Comparison of ENCODE assay signal across 1 mouse cellular context in genomic region chr19:47812091-47812490, GRCm38 (mm10).
TF ChIP-seq lines count a peak whose summit lies in the region.

No protein-coding gene starts in this region.

TF ChIP-seq in MEL, 35 proteins besides CTCF, POLR2A, EP300 and RAD21 (continued from another document):
- no peak for TF ChIP-seq HCFC1 (IDR thresholded peaks at IDR 0.05; ENCODE audit: low read depth, low read length)
- TF ChIP-seq UBTF (IDR thresholded peaks at IDR 0.05; ENCODE audit: borderline replicate concordance, insufficient read depth, low read depth, low read length), result no peak
- no peak for TF ChIP-seq GABPA (IDR thresholded peaks at IDR 0.05; ENCODE audit: low read depth, low read length)
- no peak for TF ChIP-seq POLR2AphosphoS2 (IDR thresholded peaks at IDR 0.05; ENCODE audit: low read length)
- no peak for TF ChIP-seq MYB (IDR thresholded peaks at IDR 0.05; ENCODE audit: low read depth, low read length)
- no peak for TF ChIP-seq ZKSCAN1 (IDR thresholded peaks at IDR 0.05; ENCODE audit: low read depth, low read length)
- TF ChIP-seq TCF12 (IDR thresholded peaks at IDR 0.05; ENCODE audit: low read depth, low read length), result no peak
- no peak for TF ChIP-seq NELFE (IDR thresholded peaks at IDR 0.05; ENCODE audit: low read depth, low read length)
- TF ChIP-seq NRF1 (IDR thresholded peaks at IDR 0.05; ENCODE audit: insufficient read depth, low read depth, low read length, poor library complexity, severe bottlenecking), result no peak
- TF ChIP-seq MAX (IDR thresholded peaks at IDR 0.05; ENCODE audit: low read length), result no peak
- TF ChIP-seq TBP (IDR thresholded peaks at IDR 0.05; ENCODE audit: low read depth, low read length), result no peak
- no peak for TF ChIP-seq USF1 (IDR thresholded peaks at IDR 0.05; ENCODE audit: low read depth, low read length)
- no peak for TF ChIP-seq USF2 (IDR thresholded peaks at IDR 0.05; ENCODE audit: borderline replicate concordance in 1 of 2, insufficient read depth in 1 of 2, low read depth in 1 of 2, low read length in 2 of 2)
- TF ChIP-seq MXI1 (IDR thresholded peaks at IDR 0.05; ENCODE audit: low read depth, low read length), result no peak
- TF ChIP-seq CHD2 (IDR thresholded peaks at IDR 0.05; ENCODE audit: low read length), result no peak
- no peak for TF ChIP-seq ZC3H11A (IDR thresholded peaks at IDR 0.05; ENCODE audit: low read depth, low read length)
TF ChIP-seq in MEL: peak in this region for 0.
